Mouse (Mus musculus) fat pad, adult 2 months (tissue): ENCODE data around the gene Fen1.

Experiments
- DNase-seq: peaks from one replicate; pipeline ENCODE4 v3.0.0-alpha.2; 2011; ENCODE audit warnings: low read depth, low spot score; ENCODE audit errors: extremely low read depth

Gene Fen1

GRCm38 (mm10) chr19:10216101-10216500, 12.1 kb upstream of the Fen1 start:
- DNase-seq, result no peak

GRCm38 (mm10) chr19:10213796-10214471, 10.0 kb upstream of the Fen1 start:
- no peak for DNase-seq

- no peak for DNase-seq
Observed at GRCm38 (mm10) chr19:10210885-10211284, 6.9 kb upstream of the Fen1 start.

DNA sequence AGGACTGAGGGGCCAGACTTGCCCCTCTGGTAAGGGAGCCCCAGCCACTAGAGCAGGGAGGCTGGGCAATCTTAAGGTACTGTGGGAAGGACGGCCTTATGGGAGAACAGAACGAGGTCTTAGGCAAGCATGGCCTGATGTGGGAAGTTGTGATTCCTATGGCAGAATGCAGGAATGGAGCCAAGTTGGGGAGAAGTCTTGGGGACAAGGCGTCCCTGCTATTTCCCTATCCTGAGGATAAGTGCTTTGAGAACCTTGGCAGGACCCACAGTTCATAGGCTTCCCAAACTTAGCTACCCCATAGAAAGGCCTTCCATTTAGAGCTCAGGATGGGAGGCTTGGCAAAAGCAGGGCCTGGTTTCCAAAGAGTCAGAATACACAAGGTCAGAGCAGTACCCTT, 4.9 kb upstream of the Fen1 start:
- no peak for DNase-seq

- DNase-seq, result no peak
Observed at GRCm38 (mm10) chr19:10205051-10205450, 1.1 kb upstream of the Fen1 start.

DNA sequence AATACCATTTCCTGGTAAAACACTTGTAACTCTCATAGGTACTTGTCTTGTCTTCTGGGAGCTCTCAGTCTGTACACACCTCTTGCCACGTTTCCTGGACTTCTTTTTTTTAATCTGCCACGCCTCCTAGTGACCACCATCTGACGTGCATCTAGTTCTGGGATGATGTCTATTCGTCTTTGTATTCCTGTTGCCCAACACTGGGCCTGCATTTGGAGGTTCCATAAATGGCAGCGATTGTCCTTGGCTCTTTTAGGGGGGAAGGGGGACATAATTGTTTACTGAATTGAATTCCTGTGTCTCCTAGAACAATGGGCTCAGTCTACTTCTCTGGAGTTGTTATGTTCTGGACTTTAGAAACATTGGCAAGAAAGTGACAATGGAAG, 640 bp upstream of the Fen1 start:
- no peak for DNase-seq

DNA sequence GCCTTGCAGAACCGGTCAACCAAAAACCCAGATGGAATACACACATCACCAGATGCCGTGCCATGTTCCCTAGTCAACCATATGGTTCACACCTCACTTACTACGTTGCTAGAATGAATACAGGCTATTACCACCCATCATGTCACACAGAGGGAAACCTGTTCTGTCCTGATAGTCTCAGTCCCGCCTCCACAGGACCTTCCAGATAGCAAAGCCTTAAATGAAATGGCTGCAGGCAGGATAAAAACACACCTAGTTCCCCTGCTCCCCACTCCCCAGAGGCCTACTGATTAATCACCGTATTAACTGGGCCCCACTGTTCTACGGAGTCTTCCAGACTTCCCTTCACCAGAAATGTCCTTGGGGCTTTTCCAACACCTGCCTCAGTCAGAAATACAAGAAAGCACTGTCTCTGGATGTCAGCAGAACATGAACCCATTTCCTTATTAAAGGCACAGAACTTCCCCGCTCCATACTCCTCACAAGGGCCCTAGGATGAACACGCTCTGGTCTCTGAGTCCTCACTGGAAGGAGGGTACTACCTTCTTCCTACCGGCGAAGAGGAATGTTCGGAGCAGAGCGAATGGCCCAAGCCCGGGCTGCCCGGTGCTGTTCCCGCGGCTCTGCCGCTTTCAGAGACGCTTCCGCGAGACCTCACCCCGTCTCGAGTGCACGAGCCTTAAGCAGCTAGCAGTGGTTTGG, 672 bp downstream of the Fen1 start:
- DNase-seq, result no peak

- DNase-seq, result no peak
Observed at GRCm38 (mm10) chr19:10198723-10199122, 5.2 kb downstream of the Fen1 start.

- no peak for DNase-seq
Observed at GRCm38 (mm10) chr19:10198286-10198685, 5.7 kb downstream of the Fen1 start.

- no peak for DNase-seq
Observed at GRCm38 (mm10) chr19:10197130-10197529, 6.8 kb downstream of the Fen1 start.

DNA sequence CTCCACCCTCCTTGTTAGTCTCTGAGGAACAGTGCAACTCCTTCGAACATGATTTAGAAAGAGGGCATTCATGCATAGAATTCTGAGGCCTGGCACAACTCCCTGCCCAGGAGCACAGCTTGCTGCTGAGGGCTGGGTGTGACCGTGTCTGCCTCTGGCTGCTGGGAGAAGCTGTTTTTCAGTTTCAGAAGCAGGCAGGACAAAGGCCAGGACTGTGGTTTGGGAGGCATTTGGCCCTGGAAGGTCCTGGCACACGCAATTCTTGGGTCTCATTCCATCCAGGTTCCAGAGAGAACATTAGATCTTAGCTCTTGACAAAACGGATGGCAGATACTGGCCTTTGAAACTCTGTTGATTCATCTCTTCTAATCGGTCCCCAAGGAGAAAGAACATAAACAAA, 8.7 kb downstream of the Fen1 start:
- no peak for DNase-seq

DNA sequence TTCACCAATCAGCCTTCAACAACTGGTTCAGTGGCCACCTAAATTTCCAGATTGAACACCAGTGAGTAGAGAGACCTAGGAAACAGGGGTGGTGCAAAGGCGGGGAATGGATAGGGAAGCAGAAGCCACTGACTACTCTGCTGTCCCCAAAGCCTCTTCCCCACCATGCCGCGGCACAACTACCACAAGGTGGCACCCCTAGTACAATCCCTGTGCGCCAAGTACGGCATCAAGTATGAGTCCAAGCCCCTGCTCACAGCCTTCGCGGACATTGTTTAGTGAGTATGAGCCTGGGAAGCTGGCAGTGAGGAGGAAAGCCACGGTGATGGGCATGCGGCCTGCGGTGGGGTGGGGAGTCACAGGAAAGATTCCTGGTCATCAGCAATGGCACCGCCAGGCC, 9.6 kb downstream of the Fen1 start:
- no peak for DNase-seq

GRCm38 (mm10) chr19:10191326-10191725, 12.6 kb downstream of the Fen1 start:
- no peak for DNase-seq

DNA sequence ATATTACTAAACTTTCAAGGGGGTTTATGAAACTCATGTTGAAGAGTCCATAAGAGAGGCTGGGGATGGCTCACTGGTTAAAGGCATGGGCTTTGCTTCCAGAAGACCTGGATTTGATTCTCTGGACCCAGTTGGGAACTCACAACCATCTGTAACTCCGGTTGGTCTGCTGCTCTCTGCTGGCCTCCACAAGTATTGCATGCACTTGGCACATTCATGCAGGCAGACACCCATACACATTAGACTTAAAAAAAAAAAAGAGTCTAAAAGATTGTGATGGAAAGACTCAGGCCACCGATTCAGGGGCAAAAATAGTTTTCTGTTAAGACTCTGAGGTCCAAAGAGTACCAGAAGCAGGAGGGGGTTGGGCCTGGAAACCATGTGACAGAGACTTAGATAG, 13.2 kb downstream of the Fen1 start:
- no peak for DNase-seq

DNA sequence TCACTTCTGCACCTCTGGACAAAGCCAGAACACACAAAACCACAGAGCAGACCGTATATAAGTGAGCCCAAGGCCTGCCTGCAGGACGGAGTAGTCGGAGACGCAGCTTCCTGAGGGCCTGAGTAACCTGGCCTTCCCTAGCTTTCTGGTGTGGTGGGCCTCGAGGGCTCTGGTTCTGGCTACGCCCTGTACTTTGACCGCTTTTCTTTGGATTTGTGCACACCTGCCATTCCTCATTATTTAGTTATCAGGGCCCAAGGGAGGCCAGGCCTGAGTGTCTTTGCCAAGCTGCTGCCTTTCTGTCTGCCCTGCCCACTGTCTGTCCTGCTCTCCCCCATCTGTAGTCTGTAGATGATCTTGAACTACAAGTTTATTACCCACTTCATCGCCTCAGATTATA, 14.0 kb downstream of the Fen1 start:
- DNase-seq, result no peak

GRCm38 (mm10) chr19:10189022-10189421, 14.9 kb downstream of the Fen1 start:
- DNase-seq, result no peak

DNA sequence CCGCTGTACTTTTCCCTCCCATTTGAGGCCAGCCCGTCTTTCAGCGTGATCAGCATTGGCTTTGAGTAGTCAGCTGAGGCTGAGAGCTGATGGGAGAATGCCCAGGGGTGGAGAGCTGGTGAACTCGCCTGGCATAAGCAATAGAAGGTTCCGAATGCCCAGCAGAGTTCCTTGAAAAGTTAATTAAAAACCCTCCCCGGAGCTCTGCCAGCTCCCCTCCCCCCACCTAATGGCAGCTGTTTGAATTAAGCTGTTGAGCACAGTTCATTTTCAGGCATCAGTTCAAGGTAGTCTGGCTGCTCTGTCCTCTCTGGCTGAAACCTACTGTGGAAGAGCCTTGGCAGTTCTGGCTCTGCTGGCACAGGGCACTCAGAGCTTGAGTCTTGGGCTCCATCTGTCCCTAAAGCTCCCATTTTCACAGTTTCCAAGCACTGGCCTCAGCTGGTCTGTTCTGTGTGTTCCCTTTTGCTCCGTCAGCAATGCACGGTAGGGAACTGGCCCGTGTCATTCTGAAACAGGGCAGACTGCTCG, 15.6 kb downstream of the Fen1 start:
- no peak for DNase-seq

GRCm38 (mm10) chr19:10186569-10186968, 17.4 kb downstream of the Fen1 start:
- no peak for DNase-seq

DNA sequence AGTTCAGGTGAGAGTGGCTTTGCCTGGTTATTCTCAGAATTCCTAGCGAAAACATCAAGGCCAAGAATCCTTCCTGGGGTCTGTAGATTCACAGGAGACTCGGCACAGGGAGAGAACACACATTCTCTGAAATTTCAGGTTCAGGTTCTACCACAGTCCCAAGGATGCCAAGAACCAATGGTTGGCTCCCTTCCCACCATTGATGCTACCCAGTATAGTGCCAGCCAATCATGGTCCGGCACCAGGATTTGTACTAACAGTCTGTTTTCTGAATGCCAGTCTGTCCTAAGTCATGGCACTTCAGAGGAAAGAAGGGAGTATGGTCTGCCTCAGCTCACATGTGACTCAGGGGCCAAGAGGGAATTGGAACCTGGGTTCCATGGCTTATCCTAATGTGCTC, 18.1 kb downstream of the Fen1 start:
- no peak for DNase-seq

DNA sequence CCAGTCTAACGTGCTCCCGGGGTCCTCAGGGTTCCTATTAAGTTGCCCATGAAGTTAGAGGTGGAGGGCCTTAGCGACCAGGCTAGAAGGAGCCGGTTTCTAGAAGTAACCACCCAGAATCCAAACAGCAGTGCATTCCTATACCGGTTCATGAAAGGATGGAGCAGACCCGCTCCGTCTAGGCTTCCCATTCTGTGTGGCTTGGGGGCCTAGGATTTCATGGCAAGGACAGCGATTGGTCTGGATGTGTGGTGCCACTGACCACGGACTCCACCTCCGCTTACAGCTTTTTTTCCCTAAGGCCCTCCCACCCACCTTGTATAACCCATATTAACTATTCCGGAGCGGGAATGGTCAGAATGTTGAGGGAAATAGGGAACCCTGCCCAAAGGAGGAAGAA, 19.9 kb downstream of the Fen1 start:
- DNase-seq, result no peak

DNA sequence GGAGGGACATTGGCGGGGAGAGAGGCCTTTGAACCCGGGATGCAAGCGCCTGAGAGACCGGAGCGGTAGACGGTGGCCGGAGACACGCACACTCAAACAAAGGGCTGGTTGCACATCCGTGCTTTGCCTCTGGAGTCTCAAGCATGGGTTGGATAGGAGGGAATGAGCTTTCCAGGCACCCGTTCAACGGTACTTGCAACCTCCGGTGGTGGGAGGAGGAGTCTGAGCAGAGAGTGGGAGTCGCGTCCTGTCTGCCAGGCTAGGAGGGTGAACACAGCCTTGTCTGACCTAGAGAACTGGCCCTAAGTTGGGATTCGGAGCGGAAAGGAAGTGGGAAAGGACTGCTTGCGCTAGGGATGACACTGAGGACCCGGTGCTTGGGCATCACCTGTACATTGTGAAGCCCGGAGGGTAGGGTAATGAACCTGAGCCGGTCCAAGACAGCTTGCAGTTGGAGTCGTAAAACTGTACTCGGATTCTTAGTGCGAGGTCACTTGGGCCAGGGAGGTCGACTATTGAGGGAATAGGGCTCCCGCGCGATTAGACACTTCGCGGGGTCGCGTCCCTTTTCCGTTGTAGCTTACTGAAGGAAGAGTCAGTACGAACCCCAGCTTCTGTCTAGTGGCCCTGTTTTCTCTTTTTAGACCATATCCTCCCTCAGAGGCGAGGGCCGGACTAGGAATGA, 20.5 kb downstream of the Fen1 start:
- no peak for DNase-seq

DNA sequence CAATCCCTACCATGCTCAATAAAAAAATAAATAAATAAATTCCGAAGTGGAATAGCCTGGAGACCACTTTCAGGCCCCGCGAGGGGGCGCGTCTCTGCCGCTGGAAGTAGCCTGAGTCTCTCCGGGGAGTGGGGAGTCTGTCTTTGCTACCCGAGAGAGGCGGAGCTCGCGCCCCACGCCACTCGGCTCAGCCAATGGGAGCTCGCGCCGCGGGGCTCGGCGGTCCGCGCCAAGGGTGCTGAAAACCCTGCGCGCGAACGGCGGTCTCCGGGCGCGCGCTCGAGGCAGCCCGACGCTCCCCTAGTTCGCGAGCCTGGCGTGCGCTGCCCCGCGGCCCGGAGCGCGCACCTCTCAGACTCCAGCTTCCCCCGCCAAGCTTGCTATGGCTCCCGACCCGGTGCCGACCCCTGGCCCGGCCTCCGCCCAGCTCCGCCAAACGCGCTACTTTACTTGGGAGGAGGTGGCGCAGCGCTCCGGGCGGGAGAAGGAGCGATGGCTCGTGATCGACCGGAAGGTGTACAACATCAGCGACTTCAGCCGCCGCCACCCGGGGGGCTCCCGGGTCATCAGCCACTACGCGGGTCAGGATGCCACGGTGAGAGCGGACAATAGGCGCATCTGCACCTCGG, 21.2 kb downstream of the Fen1 start, which contains the start of gene Fads1:
Gene Fads1, plus strand, starts transcription at position 219 of the 629 bp plus-strand sequence.
- DNase-seq, result no peak
